Mouse (Mus musculus) lung, postnatal 0 days (tissue): ENCODE measurements around the gene Icam1. TPM values are rescaled to one million over a fixed set of nuclear protein-coding genes. Genes with fewer than 3 reads are reported as not detected.
A peak's percentile ranks its signal among the peaks of the same experiment; 100 is the strongest.

Source experiments
- ATAC-seq: fragments of 200-750 bp; cut with Nextera tagmentation; 2 replicates; pipeline ENCODE4 v1.8.0; 2017; ENCODE audit warnings: moderate library complexity
- DNase-seq: peaks from one replicate; pipeline ENCODE4 v3.0.0-alpha.2; 2016; ENCODE audit warnings: low spot score
- H3K27ac ChIP-seq: fragments of 300-500 bp; sonication (generic); 2 replicates; pipeline ENCODE4 v1.5.1; 2014; ENCODE audit warnings: antibody characterized with exemption, mild to moderate bottlenecking, low read length, mixed read lengths
- H3K27me3 ChIP-seq: fragments of 300-500 bp; sonication (generic); replicated peaks from 2 replicates; pipeline ENCODE4 v1.6.1; 2014; ENCODE audit warnings: low read length, mixed read lengths; ENCODE audit not compliant: insufficient read depth
- H3K36me3 ChIP-seq: fragments of 300-500 bp; sonication (generic); 2 replicates; pipeline ENCODE4 v1.6.1; 2014; ENCODE audit warnings: low read length, mixed read lengths; ENCODE audit not compliant: insufficient read depth
- H3K4me1 ChIP-seq: fragments of 300-500 bp; sonication (generic); 2 replicates; pipeline ENCODE4 v1.6.1; 2014; ENCODE audit warnings: antibody characterized with exemption, low read depth, low read length, mixed read lengths; ENCODE audit not compliant: insufficient read depth
- H3K4me2 ChIP-seq: fragments of 300-500 bp; sonication (generic); replicated peaks from 2 replicates; pipeline ENCODE4 v1.6.1; 2014; ENCODE audit warnings: low read depth, mild to moderate bottlenecking, low read length, moderate library complexity, mixed read lengths
- H3K4me3 ChIP-seq: fragments of 300-500 bp; sonication (generic); 2 replicates; pipeline ENCODE4 v1.5.1; 2014; ENCODE audit warnings: low read depth, low read length
- H3K9ac ChIP-seq: fragments of 300-500 bp; sonication (generic); replicated peaks from 2 replicates; pipeline ENCODE4 v1.6.1; 2014; ENCODE audit warnings: low read depth, mild to moderate bottlenecking
- H3K9me3 ChIP-seq: fragments of 300-500 bp; sonication (generic); 2 replicates; pipeline ENCODE4 v1.6.1; 2016; ENCODE audit warnings: low read length, mixed read lengths
- CTCF ChIP-seq: IDR thresholded peaks from 2 replicates; pipeline ENCODE4 v1.5.1; 2016; ENCODE audit warnings: antibody characterized with exemption, mild to moderate bottlenecking
- EP300 ChIP-seq: IDR thresholded peaks from 2 replicates; pipeline ENCODE4 v1.6.1; 2016; ENCODE audit warnings: antibody characterized with exemption, mild to moderate bottlenecking, control low read depth
- WGBS: fragments of 180-500 bp; shearing (Covaris S2); extraction: QIAGEN DNeasy Blood & Tissue Kit; methylation state at CpG from one replicate; pipeline ENCODE4 v1.1.7; 2014; 5-methylcytosine and 5-hydroxymethylcytosine counted together
- polyA plus RNA-seq: library from polyadenylated mRNA; unstranded; fragments of >200 nt; fragmentation: Nextera tagmentation; extraction: Ambion mirVana; gene quantifications from 2 replicates; pipeline ENCODE4 v1.2.1, GENCODE M21; 2015

Gene Icam1
- polyA plus RNA-seq, result 236 and 352 TPM in 2 replicates

DNA sequence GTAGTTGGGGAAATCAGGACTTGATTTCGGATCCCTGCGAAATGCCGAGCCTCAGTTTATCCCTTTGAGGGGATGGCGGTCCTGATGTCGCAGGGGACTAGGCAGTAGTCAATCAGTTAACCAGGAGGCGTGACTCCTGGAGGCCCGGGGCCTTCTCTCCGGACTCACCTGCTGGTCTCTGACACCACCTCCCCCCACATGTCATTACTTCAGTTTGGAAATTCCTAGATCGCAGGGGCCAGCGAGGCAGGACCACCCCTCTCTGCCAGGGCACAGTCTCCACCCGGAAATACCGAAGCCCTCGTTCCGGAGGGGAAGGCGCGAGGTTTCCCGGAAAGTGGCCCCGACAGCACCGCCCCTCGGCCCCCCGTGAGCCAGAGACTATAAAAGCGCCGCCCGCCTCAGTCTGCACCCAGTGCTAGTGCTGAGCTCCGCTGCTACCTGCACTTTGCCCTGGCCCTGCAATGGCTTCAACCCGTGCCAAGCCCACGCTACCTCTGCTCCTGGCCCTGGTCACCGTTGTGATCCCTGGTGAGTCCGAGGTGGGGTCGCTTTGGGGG, at the start of gene Icam1:
Gene Icam1 (plus strand): TSS at position 415 of the 560 bp plus-strand sequence.
- H3K4me1 ChIP-seq, result peaks cover 20% of the 10 kb centered on the region
- peak within 1 kb of the TSS; percentile 45 for H3K4me3 ChIP-seq
- H3K9me3 ChIP-seq, result no peaks in the 10 kb centered on the region
- WGBS, result 2% methylated on average over 29 of the region's 30 CpGs
- DNase-seq, result peak; percentile 74
- H3K36me3 ChIP-seq, result 0 out of 2 replicates have a peak, but pooled peaks cover 6% of the 10 kb centered on the region
- ATAC-seq, result peak; percentile 72
- peak within 1 kb of the TSS; percentile 74 for H3K27ac ChIP-seq
- peak within 1 kb of the TSS; percentile 65 for H3K4me2 ChIP-seq
- H3K9ac ChIP-seq, result peak within 1 kb of the TSS; percentile 27
- no peak for TF ChIP-seq CTCF
- peak; percentile 51; the same call in 1 of the 2 replicates for TF ChIP-seq EP300
- no peaks in the 10 kb centered on the region for H3K27me3 ChIP-seq

DNA sequence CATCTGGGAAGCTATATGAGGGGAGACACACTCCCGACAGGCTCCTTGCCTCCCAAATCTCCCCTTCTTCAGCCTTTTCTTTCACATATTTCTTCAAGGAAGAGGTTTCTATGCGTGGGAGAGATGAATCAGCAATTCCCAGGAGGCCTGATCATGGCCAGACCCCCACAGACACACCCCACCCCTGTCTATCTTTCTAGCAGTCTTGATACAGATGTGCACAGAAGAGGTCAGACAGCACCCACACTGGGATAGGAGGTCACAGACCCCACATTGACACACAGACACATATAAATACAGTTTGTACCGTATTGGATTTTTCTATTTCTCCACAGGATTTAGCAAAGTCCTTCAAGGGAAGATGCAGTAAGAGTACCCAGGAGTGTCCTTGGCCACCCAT, 49.8 kb upstream of the Icam1 start:
- DNase-seq, result no peak
- Histone ChIP-seq H3K36me3 (peaks cover 23% of the 10 kb centered on the region; the same call in 1 of the 2 replicates), H3K4me1 (no peaks in the 10 kb centered on the region; the same call in 1 of the 2 replicates), H3K27ac (no peak overlapping the region), H3K9ac (no peak overlapping the region), H3K9me3 (no peaks in the 10 kb centered on the region), H3K27me3 (no peaks in the 10 kb centered on the region), H3K4me3 (no peak overlapping the region), H3K4me2 (no peak overlapping the region)
- TF ChIP-seq EP300, result no peak
- no peak for TF ChIP-seq CTCF
- ATAC-seq, result no peak
- WGBS, result 83% methylated on average over 3 of the region's 3 CpGs

DNA sequence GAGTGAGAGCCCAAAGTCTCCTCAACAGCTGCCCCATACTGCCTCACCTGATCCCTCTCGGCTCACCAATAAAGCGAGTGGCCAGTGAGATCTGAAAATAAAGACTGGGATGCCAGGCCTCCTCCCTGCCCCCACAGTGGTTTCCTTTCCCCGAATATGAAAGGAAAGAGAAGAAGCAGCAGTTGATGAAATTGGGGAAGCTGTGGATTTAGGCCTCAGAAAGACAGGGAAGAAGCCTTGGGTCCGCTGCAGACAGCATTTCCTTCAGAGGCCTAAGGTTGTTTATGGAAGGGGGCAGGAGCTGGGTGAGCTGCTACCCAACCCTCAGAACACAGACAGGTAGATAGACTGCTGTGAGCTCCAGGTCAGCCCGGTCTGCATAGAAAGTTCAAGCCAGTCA, 49.0 kb upstream of the Icam1 start:
- no peak overlapping the region for H3K9ac ChIP-seq
- H3K4me1 ChIP-seq, result no peaks in the 10 kb centered on the region; the same call in 1 of the 2 replicates
- H3K36me3 ChIP-seq, result peaks cover 23% of the 10 kb centered on the region; the same call in 1 of the 2 replicates
- no peak overlapping the region for H3K4me3 ChIP-seq
- WGBS, result 77% methylated on average over 5 of the region's 5 CpGs
- ATAC-seq (no peak), DNase-seq (no peak)
- no peak overlapping the region for H3K4me2 ChIP-seq
- TF ChIP-seq EP300 (no peak), CTCF (no peak)
- no peaks in the 10 kb centered on the region for H3K9me3 ChIP-seq
- H3K27me3 ChIP-seq, result no peaks in the 10 kb centered on the region
- H3K27ac ChIP-seq, result no peak overlapping the region

DNA sequence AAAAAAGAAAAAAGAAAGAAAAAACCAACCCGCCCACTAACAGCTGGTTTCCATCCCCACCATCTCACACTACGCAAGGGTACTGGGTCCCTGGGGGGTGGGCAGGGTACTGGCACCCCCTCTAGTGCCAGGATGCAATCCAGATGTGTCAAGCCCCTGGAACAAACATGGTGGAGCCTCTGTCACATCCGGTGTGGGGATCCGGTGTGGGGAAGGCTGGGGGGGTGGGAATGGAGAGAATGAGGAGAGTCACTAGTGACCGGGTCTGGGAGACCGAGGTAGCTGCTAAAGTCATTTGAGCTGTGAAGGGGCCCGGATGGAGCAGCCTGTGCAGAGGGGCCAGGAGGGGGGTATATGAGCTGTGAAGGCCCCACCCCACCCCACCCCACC, 44.0 kb upstream of the Icam1 start:
- peak; percentile 91 for DNase-seq
- 41% methylated on average over 7 of the region's 7 CpGs for whole genome bisulfite sequencing
- no peak overlapping the region for H3K9ac ChIP-seq
- TF ChIP-seq CTCF (no peak; the same call in 1 of the 2 replicates), EP300 (peak; percentile 90)
- no peaks in the 10 kb centered on the region for H3K9me3 ChIP-seq
- peaks cover 14% of the 10 kb centered on the region; the same call in 1 of the 2 replicates for H3K4me1 ChIP-seq
- H3K36me3 ChIP-seq, result peaks cover 23% of the 10 kb centered on the region; the same call in 1 of the 2 replicates
- peak overlapping the region; percentile 83 for H3K4me2 ChIP-seq
- H3K27me3 ChIP-seq, result no peaks in the 10 kb centered on the region
- ATAC-seq, result peak; percentile 67
- no peak overlapping the region for H3K4me3 ChIP-seq
- H3K27ac ChIP-seq, result peak overlapping the region; percentile 92

DNA sequence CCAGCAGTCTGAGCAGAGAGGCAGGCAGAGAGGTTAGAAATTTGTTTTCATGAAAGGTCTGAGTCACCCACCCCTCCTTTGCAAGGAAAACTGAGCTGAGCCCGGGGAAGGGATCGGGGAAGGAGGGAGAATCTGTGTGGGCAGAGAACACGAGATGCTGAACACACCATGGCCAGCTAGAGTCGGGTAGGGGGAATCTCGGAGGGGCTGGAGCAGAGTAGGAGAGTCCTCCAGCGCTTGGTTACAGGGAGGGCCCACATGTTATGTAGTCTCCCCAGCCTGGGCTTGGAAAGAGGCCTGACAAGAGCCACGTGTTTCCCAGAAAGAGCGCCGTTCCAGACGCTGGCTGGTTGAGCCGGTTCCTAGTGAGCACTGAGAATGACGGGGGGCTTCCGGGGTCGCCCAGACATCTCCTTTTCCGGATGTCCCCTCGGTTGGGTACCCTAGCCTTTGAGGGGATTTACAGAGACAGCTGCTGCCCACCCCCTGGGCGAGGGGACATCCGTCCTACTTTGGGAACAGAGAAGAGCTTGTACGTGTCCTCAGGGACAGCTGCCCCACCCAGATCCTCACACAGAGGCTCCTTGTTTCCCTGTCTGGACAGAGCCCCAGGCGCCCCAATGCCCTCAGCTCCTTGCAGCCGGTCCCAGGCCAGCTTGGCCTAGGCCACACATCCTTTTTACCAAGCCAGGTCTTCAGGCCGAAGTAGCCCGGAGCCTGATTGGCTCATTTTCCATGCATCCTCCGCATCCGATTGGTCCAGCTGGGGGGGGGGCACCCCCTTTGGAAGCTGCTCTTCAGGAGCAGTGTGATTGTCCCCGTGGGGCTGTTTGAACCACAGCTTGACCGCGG, 43.4 kb upstream of the Icam1 start:
- peak; percentile 27; the same call in 1 of the 2 replicates for ATAC-seq
- Histone ChIP-seq H3K27me3 (no peaks in the 10 kb centered on the region), H3K4me1 (peaks cover 14% of the 10 kb centered on the region; the same call in 1 of the 2 replicates), H3K27ac (peak overlapping the region; percentile 92), H3K36me3 (peaks cover 20% of the 10 kb centered on the region; the same call in 1 of the 2 replicates), H3K9me3 (no peaks in the 10 kb centered on the region), H3K4me3 (peak overlapping the region; percentile 8; the same call in 1 of the 2 replicates), H3K4me2 (peak overlapping the region; percentile 83), H3K9ac (0 out of 2 replicates have a peak overlapping the region, but pooled peaks have one; percentile 13)
- TF ChIP-seq CTCF, result no peak
- no peak for TF ChIP-seq EP300
- peak; percentile 65 for DNase-seq
- 25% methylated on average over 27 of the region's 28 CpGs for WGBS
